Mouse (Mus musculus) kidney, postnatal 0 days (tissue): ENCODE measurements at regions not wholly inside any gene's neighbourhood (a gene's known extent, or its start where the extent isn't known, plus 50 kb on each side); places are given as distances from the start of the nearest gene placed in this dataset.

Experiments
- ATAC-seq: fragments of 200-750 bp; cut with Nextera tagmentation; replicated peaks from 2 replicates; pipeline ENCODE4 v1.8.0; 2017; ENCODE audit warnings: low read depth, moderate number of reproducible peaks, moderate TSS enrichment, moderate library complexity; ENCODE audit not compliant: low FRiP score
- DNase-seq: peaks from one replicate; pipeline ENCODE4 v3.0.0-alpha.2; 2016; ENCODE audit warnings: low spot score
- H3K27ac ChIP-seq: fragments of 300-500 bp; sonication (generic); 2 replicates; pipeline ENCODE4 v1.5.1; 2014; ENCODE audit warnings: mild to moderate bottlenecking
- H3K27me3 ChIP-seq: fragments of 300-500 bp; sonication (generic); 2 replicates; pipeline ENCODE4 v1.6.1; 2014; ENCODE audit warnings: low read length, mixed read lengths; ENCODE audit not compliant: insufficient read depth
- H3K36me3 ChIP-seq: fragments of 300-500 bp; sonication (generic); 2 replicates; pipeline ENCODE4 v1.6.1; 2014; ENCODE audit warnings: low read length, mixed read lengths; ENCODE audit not compliant: insufficient read depth
- H3K4me1 ChIP-seq: fragments of 300-500 bp; sonication (generic); replicated peaks from 2 replicates; pipeline ENCODE4 v1.6.1; 2014; ENCODE audit warnings: antibody characterized with exemption, low read length, mixed read lengths; ENCODE audit not compliant: insufficient read depth
- H3K4me2 ChIP-seq: fragments of 300-500 bp; sonication (generic); 2 replicates; pipeline ENCODE4 v1.6.1; 2014; ENCODE audit warnings: mild to moderate bottlenecking, low read length, moderate library complexity, mixed read lengths
- H3K4me3 ChIP-seq: fragments of 300-500 bp; sonication (generic); replicated peaks from 2 replicates; pipeline ENCODE4 v1.5.1; 2014; ENCODE audit warnings: low read depth, low read length
- H3K9ac ChIP-seq: fragments of 300-500 bp; sonication (generic); 2 replicates; pipeline ENCODE4 v1.6.1; 2014; ENCODE audit warnings: low read depth, low read length
- H3K9me3 ChIP-seq: fragments of 300-500 bp; sonication (generic); replicated peaks from 2 replicates; pipeline ENCODE4 v1.6.1; 2016; ENCODE audit warnings: low read length, inconsistent platforms, mixed read lengths
- CTCF ChIP-seq: IDR thresholded peaks from 2 replicates; pipeline ENCODE4 v1.5.1; 2016; ENCODE audit warnings: antibody characterized with exemption, low read depth, mild to moderate bottlenecking, moderate library complexity
- whole genome bisulfite sequencing: fragments of 180-500 bp; shearing (Covaris S2); extraction: QIAGEN DNeasy Blood & Tissue Kit; methylation state at CpG from one replicate; pipeline ENCODE4 v1.1.7; 2014; 5-methylcytosine and 5-hydroxymethylcytosine counted together

DNA sequence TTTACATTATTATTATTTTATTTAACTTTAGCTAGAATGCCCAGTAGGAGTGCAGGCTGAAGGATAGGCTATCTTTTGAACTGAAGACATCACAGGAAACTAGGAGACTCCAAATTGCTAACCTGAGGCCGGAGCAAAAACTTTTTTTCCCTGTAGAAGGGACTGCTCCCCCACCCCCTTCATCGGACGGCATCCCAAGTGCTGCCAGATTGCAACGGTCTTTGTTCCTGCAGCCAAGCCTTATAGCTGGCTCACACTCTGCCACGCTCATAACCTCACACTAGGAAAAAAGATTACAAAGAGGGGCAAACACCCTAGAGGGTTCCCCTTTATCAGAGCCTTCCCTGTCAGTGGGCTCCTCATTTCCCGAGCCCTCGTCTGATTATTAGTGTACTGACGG lies 896.7 kb downstream of the 5730522E02Rik start:
- no peak overlapping the region for H3K4me3 ChIP-seq
- DNase-seq = no peak
- no peak overlapping the region for H3K9ac ChIP-seq
- WGBS = 23% methylated on average over 8 of the region's 8 CpGs
- H3K9me3 ChIP-seq = no peaks in the 10 kb centered on the region
- no peaks in the 10 kb centered on the region for H3K27me3 ChIP-seq
- H3K36me3 ChIP-seq = no peaks in the 10 kb centered on the region
- H3K4me2 ChIP-seq = no peak overlapping the region
- no peak overlapping the region for H3K27ac ChIP-seq
- H3K4me1 ChIP-seq = no peaks in the 10 kb centered on the region
- TF ChIP-seq CTCF = no peak
- ATAC-seq = no peak

DNA sequence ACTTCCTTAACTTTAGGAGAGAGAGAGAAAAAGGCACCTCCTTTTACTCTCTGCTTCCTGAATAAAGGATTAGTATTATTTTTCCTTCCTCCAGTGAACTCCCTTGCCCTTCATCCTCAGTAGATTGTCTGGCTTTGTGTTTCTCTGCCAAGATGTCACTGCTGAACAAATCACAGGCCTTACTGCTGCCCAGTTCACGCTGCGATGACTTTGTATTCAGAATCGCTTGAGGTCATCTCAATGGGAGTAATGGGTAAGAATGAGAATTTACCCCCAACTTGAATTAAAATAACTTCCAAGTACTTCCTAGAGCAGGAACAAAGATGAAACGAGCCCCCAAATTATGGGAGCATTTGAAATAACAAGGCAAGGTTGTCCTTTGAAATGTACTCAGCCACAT lies 897.3 kb downstream of the 5730522E02Rik start:
- Histone ChIP-seq H3K9me3 (no peaks in the 10 kb centered on the region), H3K4me3 (no peak overlapping the region), H3K4me1 (no peaks in the 10 kb centered on the region), H3K36me3 (no peaks in the 10 kb centered on the region), H3K4me2 (no peak overlapping the region), H3K9ac (no peak overlapping the region), H3K27me3 (no peaks in the 10 kb centered on the region), H3K27ac (no peak overlapping the region)
- ATAC-seq (no peak), DNase-seq (no peak)
- TF ChIP-seq CTCF = no peak
- 37% methylated on average over 4 of the region's 4 CpGs for WGBS

DNA sequence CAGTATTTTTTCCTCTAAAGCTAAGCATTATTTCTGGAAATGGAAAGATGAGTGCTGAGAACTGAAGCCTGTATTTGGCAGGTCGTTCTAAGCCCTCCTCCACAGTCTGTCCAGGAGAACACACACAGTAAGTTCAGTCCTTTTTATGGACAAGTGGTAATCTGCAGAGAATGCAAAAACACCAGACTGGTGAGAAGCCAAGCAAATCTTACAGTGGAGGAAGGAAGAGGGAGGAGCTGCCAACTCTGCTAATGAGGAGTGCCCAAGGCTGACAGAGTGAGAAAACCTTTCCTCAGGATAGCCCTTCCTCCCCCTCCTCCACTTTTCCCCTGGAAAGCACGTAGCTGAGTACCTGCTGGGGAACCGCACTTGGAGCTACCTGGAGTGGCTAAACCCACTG lies 899.8 kb downstream of the 5730522E02Rik start:
- no peaks in the 10 kb centered on the region for H3K36me3 ChIP-seq
- H3K27ac ChIP-seq = no peak overlapping the region
- no peak overlapping the region for H3K4me3 ChIP-seq
- no peaks in the 10 kb centered on the region for H3K9me3 ChIP-seq
- no peak for ATAC-seq
- H3K27me3 ChIP-seq = no peaks in the 10 kb centered on the region
- no peak overlapping the region for H3K9ac ChIP-seq
- no peak for DNase-seq
- no peak for TF ChIP-seq CTCF
- H3K4me1 ChIP-seq = no peaks in the 10 kb centered on the region
- H3K4me2 ChIP-seq = no peak overlapping the region
- 33% methylated on average over 3 of the region's 3 CpGs for WGBS

DNA sequence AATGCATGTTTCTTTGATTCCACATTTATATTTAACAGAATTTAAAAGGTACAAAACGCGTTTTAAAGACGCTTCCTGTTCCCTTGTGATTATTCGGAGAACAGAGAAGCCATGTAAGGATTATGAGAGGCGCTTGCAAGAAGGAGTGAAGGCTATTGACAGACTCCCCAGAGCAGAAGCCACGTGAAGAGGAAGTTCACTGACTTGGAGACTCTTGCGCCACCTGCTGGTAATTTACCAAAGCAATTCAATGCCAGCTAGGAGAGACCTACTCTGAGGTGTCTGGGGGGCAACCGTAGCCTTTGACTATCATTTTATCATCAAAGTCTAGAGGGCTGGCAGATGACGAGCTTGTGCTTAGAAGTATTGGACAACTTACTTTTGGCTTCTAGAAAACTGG lies 909.4 kb downstream of the 5730522E02Rik start:
- Histone ChIP-seq H3K4me2 (no peak overlapping the region), H3K27ac (no peak overlapping the region)
- WGBS = 23% methylated on average over 9 of the region's 9 CpGs

DNA sequence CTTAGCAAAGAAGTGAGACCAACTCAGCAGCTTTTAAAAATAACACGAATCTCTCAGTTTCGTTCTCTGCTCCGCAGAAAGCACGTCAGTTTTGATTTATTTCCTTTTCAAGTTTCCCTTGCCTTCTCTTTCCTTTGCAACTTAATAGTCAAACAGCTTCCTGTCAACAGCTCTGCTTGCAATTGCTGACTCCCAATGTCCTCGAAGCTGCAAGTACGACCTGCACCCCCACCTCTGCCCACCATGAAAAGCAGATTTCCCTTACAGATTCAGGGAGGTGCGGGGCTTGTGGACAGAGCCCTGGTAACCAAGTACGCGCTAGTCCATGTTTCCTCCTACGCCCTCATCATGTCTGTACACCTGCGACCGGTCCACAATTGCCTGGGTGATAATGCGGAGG lies 922.2 kb downstream of the 5730522E02Rik start:
- ATAC-seq = no peak
- Histone ChIP-seq H3K4me1 (0 out of 2 replicates have a peak, but pooled peaks cover 6% of the 10 kb centered on the region), H3K9ac (no peak overlapping the region), H3K36me3 (no peaks in the 10 kb centered on the region), H3K27ac (no peak overlapping the region), H3K4me3 (peak overlapping the region; percentile 18; the same call in 1 of the 2 replicates), H3K9me3 (no peaks in the 10 kb centered on the region), H3K4me2 (peak overlapping the region; percentile 53), H3K27me3 (no peaks in the 10 kb centered on the region)
- DNase-seq = peak; percentile 67
- WGBS = 17% methylated on average over 13 of the region's 13 CpGs
- no peak for TF ChIP-seq CTCF

More for the DNA sequence above, 909.4 kb downstream of the 5730522E02Rik start:
- no peak overlapping the region for H3K9ac ChIP-seq
- no peaks in the 10 kb centered on the region for H3K9me3 ChIP-seq
- no peak overlapping the region for H3K4me3 ChIP-seq
- H3K36me3 ChIP-seq = no peaks in the 10 kb centered on the region
- H3K4me1 ChIP-seq = no peaks in the 10 kb centered on the region
- peak; percentile 82 for TF ChIP-seq CTCF
- ATAC-seq = peak; percentile 40; the same call in 1 of the 2 replicates
- DNase-seq = peak; percentile 80
- no peaks in the 10 kb centered on the region for H3K27me3 ChIP-seq

DNA sequence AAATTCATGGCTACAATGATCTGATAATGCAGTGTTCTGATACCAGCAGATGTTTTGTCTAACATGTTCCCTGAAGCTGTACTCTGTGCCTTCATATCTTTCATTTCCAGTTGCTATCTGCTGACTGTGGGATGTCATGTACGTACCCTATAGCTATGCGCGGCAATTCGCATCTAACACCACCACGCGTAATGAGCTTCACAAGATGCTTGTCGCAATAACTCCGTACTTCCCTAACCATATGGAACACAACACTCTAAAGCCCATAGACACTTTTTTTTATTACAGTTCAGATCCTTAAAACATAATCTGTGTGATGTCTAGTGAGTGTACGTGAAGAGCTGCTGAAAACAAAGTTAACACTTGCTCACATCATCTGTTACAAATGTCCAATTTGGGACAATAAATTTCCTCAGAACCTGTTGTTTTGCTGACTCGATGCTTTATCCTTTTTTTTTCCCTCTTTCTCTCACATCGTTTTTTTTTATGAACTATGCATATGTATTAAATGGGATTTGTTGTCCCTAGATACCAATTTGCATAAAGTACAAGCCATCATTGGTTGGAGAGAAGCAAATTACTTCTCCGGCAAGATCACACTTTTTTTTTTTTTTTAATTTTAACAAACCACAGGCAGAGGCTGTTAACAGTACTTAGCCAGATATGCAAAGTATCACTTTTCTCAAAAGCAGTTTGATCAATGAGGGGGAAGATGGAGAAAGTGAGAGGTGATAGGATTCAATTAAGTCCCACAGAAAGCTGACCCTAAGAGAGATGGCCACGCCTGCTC lies 922.9 kb downstream of the 5730522E02Rik start:
- H3K4me3 ChIP-seq = no peak overlapping the region
- DNase-seq = no peak
- no peaks in the 10 kb centered on the region for H3K27me3 ChIP-seq

More for the DNA sequence above, 922.9 kb downstream of the 5730522E02Rik start:
- Histone ChIP-seq H3K9me3 (no peaks in the 10 kb centered on the region), H3K4me2 (peak overlapping the region; percentile 53), H3K9ac (no peak overlapping the region), H3K36me3 (no peaks in the 10 kb centered on the region), H3K4me1 (0 out of 2 replicates have a peak, but pooled peaks cover 6% of the 10 kb centered on the region), H3K27ac (no peak overlapping the region)
- no peak for ATAC-seq
- WGBS = 69% methylated on average over 13 of the region's 13 CpGs
- no peak for TF ChIP-seq CTCF
